Mouse (Mus musculus) WW6 (cell line): Measurements from ENCODE around the gene Cd209f.
A peak's percentile ranks its signal among the peaks of the same experiment; 100 is the strongest.
"Not testable (repeated sequence)": the region's sequence is repeated elsewhere in the genome, so short reads cannot be mapped to it uniquely, and the experiment has no call there.

Source experiments
- DNase-seq: peaks from one replicate; pipeline ENCODE4 v3.0.0-alpha.2; 2013; ENCODE audit warnings: low read depth, low spot score

Cd209f gene

DNA sequence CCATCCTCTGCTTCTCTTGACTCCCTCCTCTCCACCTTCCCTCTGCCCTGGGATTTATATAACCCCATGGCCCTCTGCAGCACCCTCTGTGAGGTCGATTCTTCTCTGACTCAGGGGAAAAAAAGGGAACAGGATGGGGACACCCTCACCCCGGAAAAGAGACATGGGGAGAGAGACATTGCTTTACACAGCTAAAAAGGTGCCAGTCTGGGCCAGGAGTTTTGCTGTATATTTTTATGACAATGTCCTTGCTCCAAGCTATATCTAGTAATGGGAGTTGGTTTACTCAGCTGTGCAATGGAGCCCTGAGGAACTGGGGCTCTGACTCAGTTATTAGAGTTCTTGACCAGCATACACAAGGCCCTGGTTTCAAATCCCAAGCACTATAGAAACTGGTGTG is at the start of gene Cd209f:
Cd209f (minus strand) TSS at position 101 of the 400 bp plus-strand sequence.
- DNase-seq, result not testable (repeated sequence)

DNA sequence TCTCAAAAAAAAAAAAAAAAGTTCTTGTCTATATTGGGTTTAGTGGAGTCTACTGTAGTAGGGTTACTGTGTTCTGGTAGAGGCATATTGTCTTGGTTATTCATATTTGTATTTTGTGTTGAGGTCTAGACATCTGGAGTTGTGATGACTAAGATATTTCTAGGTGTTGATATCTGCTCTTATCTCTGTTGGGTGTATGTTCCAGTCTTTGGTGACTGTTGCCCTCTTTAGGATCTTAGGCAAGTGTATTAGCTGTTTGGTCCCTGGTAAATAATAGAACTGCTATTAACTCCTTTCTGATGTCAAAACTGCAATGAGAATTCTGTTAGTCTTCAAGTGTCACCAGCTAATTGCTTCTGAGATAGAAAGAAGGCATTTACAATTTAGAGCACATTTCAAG is 49.2 kb upstream of the Cd209f start:
- no peak for DNase-seq

DNA sequence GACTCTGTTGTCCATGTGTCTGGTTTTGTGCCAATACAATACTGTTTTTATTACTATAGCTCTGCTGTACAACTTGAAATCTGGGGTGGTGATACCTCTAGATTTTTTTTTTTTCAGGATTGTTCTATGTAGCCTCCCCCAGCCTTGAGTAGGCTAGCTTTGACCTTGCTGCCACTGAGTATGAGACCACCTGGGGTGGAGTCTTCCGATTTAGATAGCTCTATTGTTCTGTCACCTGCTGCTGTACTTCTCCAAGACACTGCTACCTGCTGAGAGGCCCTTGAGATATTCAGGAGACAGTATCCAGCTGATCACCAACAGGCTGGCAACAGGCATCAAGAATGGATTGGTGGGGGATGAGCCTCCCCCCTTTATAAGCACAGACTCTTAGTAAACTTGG is 41.6 kb upstream of the Cd209f start:
- peak; percentile 43 for DNase-seq

DNA sequence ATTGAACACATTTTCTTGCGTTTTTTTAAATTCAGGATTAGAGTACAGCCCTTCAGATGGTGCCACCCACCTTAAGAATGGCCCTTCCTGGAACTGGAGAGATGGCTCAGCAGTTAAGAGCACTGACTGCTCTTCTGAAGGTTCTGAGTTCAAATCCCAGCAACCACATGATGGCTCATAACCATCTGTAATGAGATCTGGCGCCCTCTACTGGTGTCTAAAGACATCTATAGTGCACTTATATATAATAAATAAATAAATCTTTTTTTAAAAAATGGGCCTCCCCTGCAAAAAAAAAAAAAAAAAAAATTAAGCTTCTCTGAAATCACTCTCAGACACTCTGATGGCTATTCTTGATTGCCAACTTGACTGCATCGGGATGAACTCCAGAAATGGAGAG is 36.1 kb upstream of the Cd209f start:
- DNase-seq, result no peak

DNA sequence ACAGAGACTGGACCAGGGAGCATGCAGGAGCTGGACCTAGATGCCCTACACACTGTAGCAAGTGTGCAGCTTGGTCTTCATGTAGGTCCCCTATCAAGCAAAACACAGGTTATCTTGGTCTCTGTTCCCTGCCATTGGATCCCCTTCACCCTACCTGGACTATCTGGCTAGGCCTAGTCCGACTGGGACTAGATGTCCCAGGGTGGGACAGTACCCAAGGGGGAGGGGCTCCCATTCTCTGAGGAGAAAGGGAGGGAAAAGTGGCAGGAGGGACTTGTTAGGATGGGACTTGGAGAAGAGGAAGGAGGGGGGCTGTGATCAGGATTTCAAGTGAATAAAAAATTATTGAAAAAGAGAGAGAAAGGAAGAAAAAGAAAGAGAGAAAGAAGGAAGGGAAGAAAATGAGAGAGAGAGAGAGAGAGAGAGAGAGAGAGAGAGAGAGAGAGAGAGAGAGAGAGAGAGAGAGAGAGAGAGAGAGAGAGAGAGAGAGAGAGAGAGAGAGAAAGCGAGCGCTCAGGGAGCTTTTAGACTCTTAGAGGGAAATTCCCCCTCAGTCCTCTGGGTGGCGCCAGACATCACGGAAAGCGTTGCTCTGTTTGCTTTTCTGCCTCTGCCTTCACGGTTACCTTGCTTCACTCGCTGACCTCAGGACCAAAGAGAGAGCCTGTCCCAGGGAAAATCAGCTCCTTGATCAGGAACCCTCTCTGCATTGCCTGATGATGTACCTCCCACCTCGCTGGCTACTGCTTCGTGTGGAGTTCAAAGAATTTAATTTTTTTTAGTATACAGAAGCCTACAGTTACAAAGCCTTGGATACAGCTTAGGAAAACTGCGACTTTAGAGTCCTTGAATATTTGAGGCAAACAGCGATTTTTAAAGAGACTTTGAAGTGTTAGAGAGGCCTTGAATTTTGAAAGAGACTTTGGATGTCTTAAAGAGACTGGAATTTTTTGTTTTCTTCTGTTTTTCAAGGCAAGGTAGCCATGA is 34.3 kb upstream of the Cd209f start:
- DNase-seq, result peak; percentile 65

DNA sequence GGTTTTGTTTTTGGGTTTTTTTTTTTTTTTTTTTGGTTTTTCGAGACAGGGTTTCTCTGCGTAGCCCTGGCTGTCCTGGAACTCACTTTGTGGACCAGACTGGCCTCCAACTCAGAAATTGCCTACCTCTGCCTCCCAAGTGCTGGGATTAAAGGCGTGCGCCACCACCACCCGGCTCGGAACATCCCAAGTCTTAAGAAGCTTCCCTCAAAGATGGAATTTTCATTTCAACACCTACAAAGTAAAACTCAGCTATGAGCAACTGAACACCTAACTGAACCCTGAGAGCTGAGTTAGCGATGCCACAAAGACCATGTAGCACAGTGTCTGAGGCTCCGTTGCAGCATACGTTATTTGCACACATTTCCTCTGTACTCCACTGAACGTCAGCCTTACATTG is 28.2 kb upstream of the Cd209f start, which contains the start of gene Cd209g:
Cd209g (plus strand) TSS at position 301 of the 400 bp plus-strand sequence.
- DNase-seq, result no peak

DNA sequence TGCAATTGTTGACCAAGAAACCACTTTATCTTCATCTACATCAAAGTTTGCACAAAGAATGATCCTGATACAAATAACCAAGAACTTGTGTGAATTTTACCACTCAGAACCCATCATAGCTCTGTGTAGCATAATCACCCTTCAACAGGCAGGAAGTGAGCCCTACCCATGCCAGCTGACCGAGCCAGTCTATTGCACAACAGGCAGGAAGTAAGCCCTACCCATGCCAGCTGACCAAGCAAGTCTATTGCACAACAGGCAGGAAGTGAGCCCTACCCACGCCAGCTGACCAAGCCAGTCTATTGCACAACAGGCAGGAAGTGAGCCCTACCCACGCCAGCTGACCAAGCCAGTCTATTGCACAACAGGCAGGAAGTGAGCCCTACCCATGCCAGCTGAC is 17.1 kb downstream of the Cd209f start:
- DNase-seq, result not testable (repeated sequence)

DNA sequence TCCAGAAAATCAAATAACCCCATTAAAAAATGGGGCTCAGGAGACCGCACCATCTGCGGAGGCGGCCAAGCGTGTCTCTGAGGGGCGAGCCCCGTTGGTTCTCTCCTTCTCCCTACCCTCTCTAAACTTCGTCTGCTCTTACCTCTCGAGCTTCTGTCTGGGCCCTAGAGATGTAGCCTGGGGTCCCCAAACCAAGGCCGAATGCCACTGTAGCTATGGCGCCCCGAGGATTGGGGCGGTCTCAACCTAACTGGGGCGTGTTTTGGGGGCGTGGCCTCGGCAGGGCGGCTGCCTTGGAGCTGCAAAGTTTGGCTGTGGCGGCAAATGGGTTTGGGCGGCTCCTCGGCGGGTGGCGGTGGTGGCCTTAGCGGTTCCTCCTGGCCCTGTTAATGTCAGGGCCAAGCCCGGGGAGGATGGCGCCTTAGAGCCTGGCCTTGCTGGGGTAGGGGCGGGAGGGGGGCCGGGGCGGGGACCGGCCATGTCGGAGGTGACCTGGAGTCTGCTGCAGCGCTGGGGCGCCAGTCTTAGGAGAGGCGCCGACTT is 18.4 kb downstream of the Cd209f start:
- peak; percentile 18 for DNase-seq
